Mouse (Mus musculus) stomach, postnatal 0 days (tissue): ENCODE data around the gene Tuba8.

ENCODE experiments used
- CTCF ChIP-seq: IDR thresholded peaks from 2 replicates; pipeline ENCODE4 v1.5.1; 2016; ENCODE audit warnings: antibody characterized with exemption, low read depth, mild to moderate bottlenecking, moderate library complexity
- EP300 ChIP-seq: optimal IDR thresholded peaks from 2 replicates; pipeline ENCODE3; 2016; ENCODE audit warnings: antibody characterized with exemption

GRCm38 (mm10) chr6:121221876-121222597 lies 11.5 kb downstream of the Tuba8 start:
- TF ChIP-seq CTCF: no peak
- TF ChIP-seq EP300: no peak
